Mouse (Mus musculus) midbrain, postnatal 0 days (tissue): ENCODE measurements around the gene Gnb1l. TPM values are rescaled to one million over a fixed set of nuclear protein-coding genes. Genes with fewer than 3 reads are reported as not detected.

Experiments
- ATAC-seq: fragments of 200-750 bp; cut with Nextera tagmentation; 2 replicates; pipeline ENCODE4 v1.8.0; 2017; ENCODE audit warnings: moderate number of reproducible peaks, mild to moderate bottlenecking, moderate TSS enrichment, moderate library complexity; ENCODE audit not compliant: low FRiP score
- DNase-seq: peaks from one replicate; pipeline ENCODE4 v3.0.0-alpha.2; 2015; ENCODE audit warnings: low spot score
- H3K27ac ChIP-seq: fragments of 300-500 bp; sonication (generic); 2 replicates; pipeline ENCODE4 v1.5.1; 2014; ENCODE audit warnings: low read depth, mild to moderate bottlenecking, low read length, mixed read lengths
- H3K27me3 ChIP-seq: fragments of 300-500 bp; sonication (generic); 2 replicates; pipeline ENCODE4 v1.6.1; 2014; ENCODE audit warnings: low read length, control low read depth, mixed read lengths; ENCODE audit not compliant: insufficient read depth
- H3K36me3 ChIP-seq: fragments of 300-500 bp; sonication (generic); 2 replicates; pipeline ENCODE4 v1.6.1; 2014; ENCODE audit warnings: low read length, control low read depth, mixed read lengths; ENCODE audit not compliant: insufficient read depth
- H3K4me1 ChIP-seq: fragments of 300-500 bp; sonication (generic); 2 replicates; pipeline ENCODE4 v1.6.1; 2014; ENCODE audit warnings: mild to moderate bottlenecking, control low read depth, antibody characterized with exemption, low read length, mixed read lengths; ENCODE audit not compliant: insufficient read depth
- H3K4me2 ChIP-seq: fragments of 300-500 bp; sonication (generic); 2 replicates; pipeline ENCODE4 v1.6.1; 2014; ENCODE audit warnings: low read depth, mild to moderate bottlenecking, low read length, mixed read lengths; ENCODE audit not compliant: poor library complexity, severe bottlenecking
- H3K4me3 ChIP-seq: fragments of 300-500 bp; sonication (generic); 2 replicates; pipeline ENCODE4 v1.5.1; 2014; ENCODE audit warnings: low read depth, mild to moderate bottlenecking, low read length, moderate library complexity
- H3K9ac ChIP-seq: fragments of 300-500 bp; sonication (generic); replicated peaks from 2 replicates; pipeline ENCODE4 v1.6.1; 2014; ENCODE audit warnings: mild to moderate bottlenecking, low read length, moderate library complexity, mixed read lengths; ENCODE audit not compliant: poor library complexity, severe bottlenecking
- H3K9me3 ChIP-seq: fragments of 300-500 bp; sonication (generic); 2 replicates; pipeline ENCODE4 v1.6.1; 2016; ENCODE audit warnings: low read length, control low read depth
- CTCF ChIP-seq: IDR thresholded peaks from 2 replicates; pipeline ENCODE4 v1.5.1; 2016; ENCODE audit warnings: antibody characterized with exemption, mild to moderate bottlenecking
- WGBS: fragments of 180-500 bp; shearing (Covaris S2); extraction: QIAGEN DNeasy Blood & Tissue Kit; methylation state at CpG from one replicate; pipeline ENCODE4 v1.1.7; 2014; 5-methylcytosine and 5-hydroxymethylcytosine counted together
- polyA plus RNA-seq: library from polyadenylated mRNA; unstranded; fragments of >200 nt; fragmentation: Nextera tagmentation; extraction: Ambion mirVana; gene quantifications from 2 replicates; pipeline ENCODE4 v1.2.1, GENCODE M21; 2015
- total RNA-seq: library from RNA; depleted of rRNA; stranded (reverse); fragments of >200 nt; gene quantifications from 2 replicates; pipeline ENCODE4 v1.2.3, GENCODE M21; 2014

The Gnb1l gene
- total and polyA plus RNA-seq, 2 experiments from 2014 or later, result 12.4 to 20.5 TPM

GRCm38 (mm10) chr16:18555235-18555935, 56.9 kb downstream of the Gnb1l start:
- H3K27me3 ChIP-seq, result no peaks in the 10 kb centered on the region
- H3K4me3 ChIP-seq, result no peak overlapping the region
- ATAC-seq (no peak), DNase-seq (no peak)
- no peak overlapping the region for H3K4me2 ChIP-seq
- no peaks in the 10 kb centered on the region for H3K4me1 ChIP-seq
- H3K27ac ChIP-seq, result no peak overlapping the region
- no peaks in the 10 kb centered on the region for H3K9me3 ChIP-seq
- H3K9ac ChIP-seq, result no peak overlapping the region
- no peaks in the 10 kb centered on the region for H3K36me3 ChIP-seq
- no peak for TF ChIP-seq CTCF
- WGBS, result 79% methylated on average over 17 of the region's 17 CpGs

- Histone ChIP-seq H3K9ac (no peak overlapping the region), H3K4me3 (no peak overlapping the region), H3K4me1 (no peaks in the 10 kb centered on the region), H3K27me3 (no peaks in the 10 kb centered on the region), H3K4me2 (no peak overlapping the region), H3K27ac (no peak overlapping the region), H3K36me3 (no peaks in the 10 kb centered on the region), H3K9me3 (no peaks in the 10 kb centered on the region)
- WGBS, result 90% methylated on average over 3 of the region's 3 CpGs
- no peak for DNase-seq
- no peak for TF ChIP-seq CTCF
- ATAC-seq, result no peak
Measured at GRCm38 (mm10) chr16:18556461-18556860, 57.9 kb downstream of the Gnb1l start.

- 74% methylated on average over 2 of the region's 2 CpGs for WGBS
- no peak overlapping the region for H3K4me3 ChIP-seq
Measured at GRCm38 (mm10) chr16:18564472-18564871, 66.0 kb downstream of the Gnb1l start.

GRCm38 (mm10) chr16:18568599-18568998, 70.1 kb downstream of the Gnb1l start:
- ATAC-seq (no peak), DNase-seq (no peak)
- Histone ChIP-seq H3K4me1 (no peaks in the 10 kb centered on the region), H3K9ac (no peak overlapping the region), H3K4me2 (no peak overlapping the region), H3K27ac (no peak overlapping the region), H3K9me3 (no peaks in the 10 kb centered on the region), H3K27me3 (no peaks in the 10 kb centered on the region), H3K36me3 (peaks cover 8% of the 10 kb centered on the region; the same call in 1 of the 2 replicates), H3K4me3 (no peak overlapping the region)
- WGBS, result 76% methylated on average over 7 of the region's 7 CpGs
- TF ChIP-seq CTCF, result no peak

More at GRCm38 (mm10) chr16:18564472-18564871, 66.0 kb downstream of the Gnb1l start:
- Histone ChIP-seq H3K9me3 (no peaks in the 10 kb centered on the region), H3K27me3 (no peaks in the 10 kb centered on the region), H3K4me2 (no peak overlapping the region), H3K36me3 (peaks cover 8% of the 10 kb centered on the region; the same call in 1 of the 2 replicates), H3K9ac (no peak overlapping the region), H3K27ac (no peak overlapping the region), H3K4me1 (no peaks in the 10 kb centered on the region)
- no peak for DNase-seq
- TF ChIP-seq CTCF, result no peak
- ATAC-seq, result no peak

GRCm38 (mm10) chr16:18574196-18574595, 75.7 kb downstream of the Gnb1l start:
- Histone ChIP-seq H3K9me3 (no peaks in the 10 kb centered on the region), H3K27ac (no peak overlapping the region), H3K4me3 (no peak overlapping the region), H3K27me3 (peaks cover under 1% of the 10 kb centered on the region; the same call in 1 of the 2 replicates), H3K4me2 (no peak overlapping the region), H3K4me1 (no peaks in the 10 kb centered on the region), H3K36me3 (no peaks in the 10 kb centered on the region), H3K9ac (no peak overlapping the region)
- no peak for DNase-seq
- ATAC-seq, result no peak
- 67% methylated on average over 8 of the region's 8 CpGs for WGBS
- TF ChIP-seq CTCF, result no peak

- DNase-seq (no peak), ATAC-seq (no peak)
- H3K9ac ChIP-seq, result no peak overlapping the region
- no peaks in the 10 kb centered on the region for H3K9me3 ChIP-seq
- 41% methylated on average over 3 of the region's 3 CpGs for WGBS
- no peak overlapping the region for H3K4me2 ChIP-seq
- no peak overlapping the region for H3K4me3 ChIP-seq
- H3K36me3 ChIP-seq, result no peaks in the 10 kb centered on the region
- peaks cover 29% of the 10 kb centered on the region for H3K27me3 ChIP-seq
- H3K27ac ChIP-seq, result no peak overlapping the region
- no peak for TF ChIP-seq CTCF
- 0 out of 2 replicates have a peak, but pooled peaks cover 4% of the 10 kb centered on the region for H3K4me1 ChIP-seq
Measured at GRCm38 (mm10) chr16:18577071-18577470, 78.6 kb downstream of the Gnb1l start.
